Mouse (Mus musculus) hindbrain, embryonic 10.5 days (tissue): ENCODE measurements at regions not wholly inside any gene's neighbourhood (a gene's known extent, or its start where the extent isn't known, plus 50 kb on each side); places are given as distances from the start of the nearest gene placed in this dataset.

Experiments used
- DNase-seq: peaks from one replicate; pipeline ENCODE4 v3.0.0-alpha.2; 2017; ENCODE audit warnings: low spot score
- H3K27ac ChIP-seq: fragments of 300-500 bp; sonication (generic); 2 replicates; pipeline ENCODE4 v1.5.1; 2016; ENCODE audit warnings: mild to moderate bottlenecking, moderate library complexity
- H3K27me3 ChIP-seq: fragments of 300-500 bp; sonication (generic); 2 replicates; pipeline ENCODE4 v1.6.1; 2016; ENCODE audit warnings: mild to moderate bottlenecking; ENCODE audit not compliant: poor library complexity, insufficient read depth, severe bottlenecking
- H3K36me3 ChIP-seq: fragments of 300-500 bp; sonication (generic); 2 replicates; pipeline ENCODE4 v1.6.1; 2016; ENCODE audit warnings: mild to moderate bottlenecking, moderate library complexity
- H3K4me1 ChIP-seq: fragments of 300-500 bp; sonication (generic); replicated peaks from 2 replicates; pipeline ENCODE4 v1.6.1; 2016; ENCODE audit warnings: mild to moderate bottlenecking
- H3K4me3 ChIP-seq: fragments of 300-500 bp; sonication (generic); 2 replicates; pipeline ENCODE4 v1.5.1; 2016; ENCODE audit warnings: mild to moderate bottlenecking, moderate library complexity
- H3K9me3 ChIP-seq: fragments of 300-500 bp; sonication (generic); 2 replicates; pipeline ENCODE4 v1.6.1; 2016; ENCODE audit warnings: mild to moderate bottlenecking, moderate library complexity
- WGBS: fragments of 180-500 bp; shearing (Covaris S2); methylation state at CpG from one replicate; pipeline ENCODE4 v1.1.7; 2016; 5-methylcytosine and 5-hydroxymethylcytosine counted together

GRCm38 (mm10) chr2:71625298-71625902 lies 78.8 kb upstream of the Dlx2 start:
- H3K27ac ChIP-seq = 0 out of 2 replicates have a peak overlapping the region, but pooled peaks have one; percentile 6
- 65% methylated on average over 7 of the region's 7 CpGs for WGBS

GRCm38 (mm10) chr2:71626404-71626803 lies 79.8 kb upstream of the Dlx2 start:
- H3K4me1 ChIP-seq = peaks cover 50% of the 10 kb centered on the region
- 69% methylated on average over 12 of the region's 12 CpGs for WGBS
- H3K27me3 ChIP-seq = peaks cover 55% of the 10 kb centered on the region
- no peaks in the 10 kb centered on the region for H3K36me3 ChIP-seq
- no peaks in the 10 kb centered on the region for H3K9me3 ChIP-seq
- H3K27ac ChIP-seq = no peak overlapping the region; the same call in 1 of the 2 replicates
- DNase-seq = no peak
- H3K4me3 ChIP-seq = no peak overlapping the region

More at GRCm38 (mm10) chr2:71625298-71625902, 78.8 kb upstream of the Dlx2 start:
- Histone ChIP-seq H3K4me1 (peaks cover 47% of the 10 kb centered on the region), H3K27me3 (peaks cover 48% of the 10 kb centered on the region), H3K36me3 (no peaks in the 10 kb centered on the region), H3K4me3 (no peak overlapping the region), H3K9me3 (no peaks in the 10 kb centered on the region)
- DNase-seq = no peak

- Histone ChIP-seq H3K27me3 (peaks cover 62% of the 10 kb centered on the region), H3K9me3 (no peaks in the 10 kb centered on the region), H3K4me3 (no peak overlapping the region), H3K27ac (peak overlapping the region; percentile 23; the same call in 1 of the 2 replicates), H3K36me3 (no peaks in the 10 kb centered on the region), H3K4me1 (peaks cover 50% of the 10 kb centered on the region)
- 58% methylated on average over 14 of the region's 14 CpGs for WGBS
- DNase-seq = no peak
These were observed 80.7 kb upstream of the Dlx2 start for GRCm38 (mm10) chr2:71627097-71627755.

GRCm38 (mm10) chr2:71628821-71629220 lies 82.3 kb upstream of the Dlx2 start:
- H3K27ac ChIP-seq = peak overlapping the region; percentile 81
- no peaks in the 10 kb centered on the region for H3K9me3 ChIP-seq
- 4% methylated on average over 7 of the region's 7 CpGs for WGBS
- DNase-seq = peak; percentile 38
- H3K27me3 ChIP-seq = peaks cover 69% of the 10 kb centered on the region
- H3K4me1 ChIP-seq = peaks cover 53% of the 10 kb centered on the region
- peak overlapping the region; percentile 54 for H3K4me3 ChIP-seq
- H3K36me3 ChIP-seq = no peaks in the 10 kb centered on the region

- H3K36me3 ChIP-seq = no peaks in the 10 kb centered on the region
- H3K27me3 ChIP-seq = peaks cover 67% of the 10 kb centered on the region
- DNase-seq = peak; percentile 66
- peak overlapping the region; percentile 81 for H3K27ac ChIP-seq
- WGBS = under 1% methylated on average over 43 of the region's 43 CpGs
- peak overlapping the region; percentile 54 for H3K4me3 ChIP-seq
- no peaks in the 10 kb centered on the region for H3K9me3 ChIP-seq
- H3K4me1 ChIP-seq = peaks cover 53% of the 10 kb centered on the region
These were observed 83.0 kb upstream of the Dlx2 start for GRCm38 (mm10) chr2:71629301-71630142.

GRCm38 (mm10) chr2:71630143-71630463 lies 83.5 kb upstream of the Dlx2 start:
- DNase-seq = no peak
- H3K9me3 ChIP-seq = no peaks in the 10 kb centered on the region
- H3K4me3 ChIP-seq = peak overlapping the region; percentile 54
- H3K4me1 ChIP-seq = peaks cover 51% of the 10 kb centered on the region
- H3K36me3 ChIP-seq = no peaks in the 10 kb centered on the region
- H3K27me3 ChIP-seq = peaks cover 62% of the 10 kb centered on the region
- peak overlapping the region; percentile 81 for H3K27ac ChIP-seq
- 7% methylated on average over 3 of the region's 3 CpGs for WGBS

- no peaks in the 10 kb centered on the region for H3K9me3 ChIP-seq
- no peaks in the 10 kb centered on the region for H3K36me3 ChIP-seq
- no peak for DNase-seq
- peaks cover 38% of the 10 kb centered on the region for H3K27me3 ChIP-seq
- H3K4me3 ChIP-seq = no peak overlapping the region
- H3K27ac ChIP-seq = peak overlapping the region; percentile 45; the same call in 1 of the 2 replicates
- peaks cover 44% of the 10 kb centered on the region for H3K4me1 ChIP-seq
- 78% methylated on average over 6 of the region's 6 CpGs for WGBS
These were observed 86.9 kb upstream of the Dlx2 start for GRCm38 (mm10) chr2:71633471-71633870.

GRCm38 (mm10) chr2:71634471-71634870 lies 87.9 kb upstream of the Dlx2 start:
- Histone ChIP-seq H3K4me1 (peaks cover 34% of the 10 kb centered on the region), H3K4me3 (no peak overlapping the region), H3K27me3 (peaks cover 32% of the 10 kb centered on the region), H3K36me3 (no peaks in the 10 kb centered on the region), H3K27ac (no peak overlapping the region), H3K9me3 (0 out of 2 replicates have a peak, but pooled peaks cover 3% of the 10 kb centered on the region)
- WGBS = 83% methylated on average over 3 of the region's 3 CpGs
- DNase-seq = no peak

GRCm38 (mm10) chr2:71636134-71636533 lies 89.6 kb upstream of the Dlx2 start:
- no peaks in the 10 kb centered on the region for H3K36me3 ChIP-seq
- peaks cover 23% of the 10 kb centered on the region for H3K27me3 ChIP-seq
- H3K4me3 ChIP-seq = no peak overlapping the region
- H3K27ac ChIP-seq = peak overlapping the region; percentile 75
- H3K4me1 ChIP-seq = peaks cover 21% of the 10 kb centered on the region
- no peak for DNase-seq
- peaks cover 11% of the 10 kb centered on the region for H3K9me3 ChIP-seq
- 88% methylated on average over 4 of the region's 4 CpGs for WGBS

- Histone ChIP-seq H3K9me3 (peaks cover 16% of the 10 kb centered on the region), H3K36me3 (no peaks in the 10 kb centered on the region), H3K27me3 (peaks cover 21% of the 10 kb centered on the region), H3K27ac (peak overlapping the region; percentile 75), H3K4me3 (no peak overlapping the region), H3K4me1 (peaks cover 21% of the 10 kb centered on the region)
- DNase-seq = peak; percentile 69
- WGBS = 49% methylated on average over 4 of the region's 4 CpGs
These were observed 90.0 kb upstream of the Dlx2 start for GRCm38 (mm10) chr2:71636590-71636989.

GRCm38 (mm10) chr2:71640251-71640650 lies 93.7 kb upstream of the Dlx2 start:
- peaks cover 25% of the 10 kb centered on the region for H3K4me1 ChIP-seq
- H3K27me3 ChIP-seq = peaks cover 5% of the 10 kb centered on the region; the same call in 1 of the 2 replicates
- H3K9me3 ChIP-seq = peaks cover 18% of the 10 kb centered on the region
- H3K36me3 ChIP-seq = no peaks in the 10 kb centered on the region
- no peak for DNase-seq
- WGBS = 94% methylated on average over 5 of the region's 5 CpGs
- H3K4me3 ChIP-seq = no peak overlapping the region
- H3K27ac ChIP-seq = no peak overlapping the region

- peaks cover 16% of the 10 kb centered on the region for H3K9me3 ChIP-seq
- H3K36me3 ChIP-seq = no peaks in the 10 kb centered on the region
- peak; percentile 32 for DNase-seq
- no peaks in the 10 kb centered on the region for H3K27me3 ChIP-seq
- peaks cover 7% of the 10 kb centered on the region for H3K4me1 ChIP-seq
- 67% methylated on average over 6 of the region's 6 CpGs for WGBS
- H3K4me3 ChIP-seq = no peak overlapping the region
- peak overlapping the region; percentile 17; the same call in 1 of the 2 replicates for H3K27ac ChIP-seq
These were observed 97.5 kb upstream of the Dlx2 start for GRCm38 (mm10) chr2:71644038-71644470.
